ENCODE assay signal across 23 mouse cellular contexts in genomic region chr3:27222052-27222451, GRCm38 (mm10). TPM values are rescaled to one million over a fixed set of nuclear protein-coding genes. Genes with fewer than 3 reads are reported as not detected.
DNase-seq lines count a peak whose midpoint lies in the region; ATAC-seq and TF ChIP-seq lines count a peak whose summit lies in the region.
"Had no signal": no experiment of that assay in that cellular context is flagged by ENCODE, and none has a peak within 500 bp of the region (broad histone marks: within the 10 kb centered on the region; RNA-seq: fewer than 3 reads in every experiment).

No protein-coding gene starts in this region.

- no peak overlapping the region for H3K4me2 ChIP-seq in liver, embryonic 12.5 days
- H3K4me2 ChIP-seq in liver, embryonic 16.5 days (ENCODE audit: low read depth, low read length) = no peak overlapping the region
- peak overlapping the region; percentile 40; the same call in 1 of the 2 replicates for H3K4me2 ChIP-seq in liver, postnatal 0 days (ENCODE audit: low read depth, low read length)
- no peak overlapping the region for H3K4me2 ChIP-seq in liver, embryonic 11.5 days

- ATAC-seq in liver, embryonic 12.5 days = no peak
- ATAC-seq in liver, embryonic 16.5 days (ENCODE audit: low read depth) = peak; percentile 65
- peak; percentile 78 for ATAC-seq in liver, postnatal 0 days
- ATAC-seq in liver, embryonic 11.5 days (replicated peaks; ENCODE audit: low FRiP score) = no peak
- ATAC-seq: activated CD4-positive, CD25-positive, alpha-beta regulatory T cell, adult 4 months; CD4-positive, CD25-positive, alpha-beta regulatory T cell, adult 4 months; Patski had no signal

- H3K27ac ChIP-seq in liver, adult 2 months (replicated peaks; ENCODE audit: insufficient read depth, low read depth, low read length) = peak overlapping the region; percentile 91
- no peak overlapping the region for H3K27ac ChIP-seq in liver, embryonic 12.5 days
- H3K27ac ChIP-seq in liver, embryonic 16.5 days (ENCODE audit: low read length) = peak overlapping the region; percentile 34; the same call in 1 of the 2 replicates
- peak overlapping the region; percentile 69 for H3K27ac ChIP-seq in liver, postnatal 0 days (ENCODE audit: low read depth)
- H3K27ac ChIP-seq in liver, embryonic 11.5 days (ENCODE audit: low read depth, low read length) = no peak overlapping the region
- H3K27ac ChIP-seq in bone marrow, adult 2 months (ENCODE audit: control insufficient read depth, insufficient read depth, low read depth, low read length, poor library complexity) = peak overlapping the region; percentile 36; the same call in 1 of the 2 replicates

- no peaks in the 10 kb centered on the region for H3K27me3 ChIP-seq in liver, adult 2 months (ENCODE audit: control insufficient read depth, insufficient read depth, low read length)
- H3K27me3 ChIP-seq in liver, embryonic 12.5 days (replicated peaks) = no peaks in the 10 kb centered on the region
- no peaks in the 10 kb centered on the region for H3K27me3 ChIP-seq in liver, embryonic 16.5 days (ENCODE audit: control insufficient read depth, insufficient read depth, low read depth, low read length)
- no peaks in the 10 kb centered on the region for H3K27me3 ChIP-seq in liver, postnatal 0 days (ENCODE audit: insufficient read depth, low read length)
- H3K27me3 ChIP-seq in liver, embryonic 11.5 days (replicated peaks; ENCODE audit: control insufficient read depth, insufficient read depth, low read length) = no peaks in the 10 kb centered on the region
- H3K27me3 ChIP-seq: CH12.LX, Patski had no signal

- no peak for TF ChIP-seq EP300 in liver, postnatal 0 days (IDR thresholded peaks at IDR 0.05; ENCODE audit: low read depth)

- H3K79me2 ChIP-seq in liver, adult 2 months (ENCODE audit: control insufficient read depth, insufficient read depth, low read length) = no peaks in the 10 kb centered on the region

- peaks cover 6% of the 10 kb centered on the region; the same call in 1 of the 2 replicates for H3K4me1 ChIP-seq in liver, adult 2 months (ENCODE audit: control insufficient read depth, insufficient read depth, low read length)
- H3K4me1 ChIP-seq in liver, embryonic 12.5 days = no peaks in the 10 kb centered on the region
- H3K4me1 ChIP-seq in liver, embryonic 16.5 days (ENCODE audit: control insufficient read depth, low read depth, low read length) = no peaks in the 10 kb centered on the region
- H3K4me1 ChIP-seq in liver, postnatal 0 days (ENCODE audit: insufficient read depth) = peaks cover 10% of the 10 kb centered on the region
- no peaks in the 10 kb centered on the region for H3K4me1 ChIP-seq in liver, embryonic 11.5 days (replicated peaks; ENCODE audit: control insufficient read depth, insufficient read depth, low read length)
- peaks cover 7% of the 10 kb centered on the region for H3K4me1 ChIP-seq in bone marrow, adult 2 months (ENCODE audit: control insufficient read depth, insufficient read depth, low read length)

- no peak for TF ChIP-seq CTCF in liver, adult 2 months (IDR thresholded peaks at IDR 0.05; ENCODE audit: low read depth, low read length)
- TF ChIP-seq CTCF in liver, postnatal 0 days (IDR thresholded peaks at IDR 0.05; ENCODE audit: low read depth) = no peak
- TF ChIP-seq CTCF in bone marrow, adult 2 months (IDR thresholded peaks at IDR 0.05; ENCODE audit: control insufficient read depth, insufficient read depth, low read length) = no peak

- no peak overlapping the region for H3K4me3 ChIP-seq in liver, adult 2 months (ENCODE audit: insufficient read depth, low read depth, low read length)
- H3K4me3 ChIP-seq in liver, embryonic 12.5 days = no peak overlapping the region
- H3K4me3 ChIP-seq in liver, embryonic 16.5 days (ENCODE audit: low read depth, low read length) = no peak overlapping the region
- no peak overlapping the region for H3K4me3 ChIP-seq in liver, postnatal 0 days (ENCODE audit: low read depth, low read length)
- no peak overlapping the region for H3K4me3 ChIP-seq in liver, embryonic 11.5 days (ENCODE audit: low read depth, low read length)
- H3K4me3 ChIP-seq in bone marrow, adult 2 months (replicated peaks; ENCODE audit: control insufficient read depth, low read depth, low read length) = no peak overlapping the region

- H3K9ac ChIP-seq in liver, adult 2 months (ENCODE audit: low read depth, low read length) = peak overlapping the region; percentile 26
- no peak overlapping the region for H3K9ac ChIP-seq in liver, embryonic 12.5 days
- no peak overlapping the region for H3K9ac ChIP-seq in liver, embryonic 16.5 days (ENCODE audit: low read depth, low read length)
- H3K9ac ChIP-seq in liver, postnatal 0 days (replicated peaks) = no peak overlapping the region
- no peak overlapping the region for H3K9ac ChIP-seq in liver, embryonic 11.5 days (ENCODE audit: low read depth, low read length)

- peak; percentile 97 for DNase-seq in liver, adult 2 months (ENCODE audit: extremely low read depth, low read depth, low spot score)
- DNase-seq in liver = no peak
- DNase-seq in liver, postnatal 0 days = no peak
- no peak for DNase-seq in liver, embryonic 11.5 days (ENCODE audit: low spot score)
- DNase-seq in thymus, postnatal 36 days = no peak
- DNase-seq: adrenal gland, adult 2 months; adrenal gland, adult 8-10 months; adrenal gland, postnatal 10 days; adrenal gland, postnatal 14 days; adrenal gland, postnatal 25 days; adrenal gland, postnatal 36 days; B cell, adult 2 months; cerebellum, adult 11 months; cerebellum, adult 11-12 months; cerebellum, adult 18-20 months had no signal

- H3K36me3 ChIP-seq in liver, adult 2 months (ENCODE audit: control insufficient read depth, insufficient read depth, low read length) = peaks cover 8% of the 10 kb centered on the region; the same call in 1 of the 2 replicates
- H3K36me3 ChIP-seq in liver, embryonic 12.5 days = 0 out of 2 replicates have a peak, but pooled peaks cover 3% of the 10 kb centered on the region
- H3K36me3 ChIP-seq in liver, embryonic 16.5 days (ENCODE audit: control insufficient read depth, insufficient read depth) = peaks cover 4% of the 10 kb centered on the region; the same call in 1 of the 2 replicates
- peaks cover 9% of the 10 kb centered on the region; the same call in 1 of the 2 replicates for H3K36me3 ChIP-seq in liver, postnatal 0 days (replicated peaks; ENCODE audit: insufficient read depth, low read length)
- no peaks in the 10 kb centered on the region for H3K36me3 ChIP-seq in liver, embryonic 11.5 days (ENCODE audit: control insufficient read depth, insufficient read depth, low read length)

- 21% methylated on average over 2 of the region's 2 CpGs for WGBS in liver, adult 2 months
- WGBS in liver, embryonic 12.5 days (ENCODE audit: insufficient replicate concordance) = 77% methylated on average over 2 of the region's 2 CpGs
- 52% methylated on average over 2 of the region's 2 CpGs for WGBS in liver, embryonic 16.5 days (ENCODE audit: insufficient replicate concordance)
- WGBS in liver, postnatal 0 days (ENCODE audit: insufficient replicate concordance) = 45% methylated on average over 2 of the region's 2 CpGs
- 68% methylated on average over 2 of the region's 2 CpGs for WGBS in liver, embryonic 11.5 days
- 35% methylated on average over 2 of the region's 2 CpGs for WGBS in bone marrow, adult 2 months

- TF ChIP-seq POLR2A in liver, adult 2 months (IDR thresholded peaks at IDR 0.05; ENCODE audit: extremely low read depth, insufficient read depth, low read length) = no peak
- TF ChIP-seq POLR2A in bone marrow, adult 2 months (IDR thresholded peaks at IDR 0.05; ENCODE audit: borderline replicate concordance, control insufficient read depth, low read depth, low read length) = no peak

- H3K9me3 ChIP-seq in liver, embryonic 12.5 days (replicated peaks) = no peaks in the 10 kb centered on the region
- H3K9me3 ChIP-seq in liver, embryonic 16.5 days (replicated peaks; ENCODE audit: control insufficient read depth, low read length) = no peaks in the 10 kb centered on the region
- no peaks in the 10 kb centered on the region for H3K9me3 ChIP-seq in liver, postnatal 0 days (ENCODE audit: low read length)
- no peaks in the 10 kb centered on the region for H3K9me3 ChIP-seq in liver, embryonic 11.5 days (ENCODE audit: control insufficient read depth, low read length)
- H3K9me3 ChIP-seq: G1E had no signal

RNA-seq across cellular contexts. Expression of gene Nceh1, which starts 39.3 kb away (rescaled TPM):
- total RNA-seq in liver, adult 2 months (2014; rRNA removed) = 18.2 and 32.5 TPM in 2 replicates
- polyA plus RNA-seq in liver, adult 2 months (2012; rRNA removed) = 7.9 and 8.9 TPM in 2 replicates
- polyA plus RNA-seq in liver, embryonic 12.5 days (2016; fragmentation: Nextera tagmentation; extraction: Ambion mirVana) = 2.8 and 3.4 TPM in 2 replicates
- 6.1 and 7.2 TPM in 2 replicates for polyA plus RNA-seq in liver, embryonic 16.5 days (2015; fragmentation: Nextera tagmentation; extraction: Ambion mirVana)
- 18.2 and 23.9 TPM in 2 replicates for polyA plus RNA-seq in liver, postnatal 0 days (2015; fragmentation: Nextera tagmentation; extraction: Ambion mirVana)
- 4.2 and 5.0 TPM in 2 replicates for polyA plus RNA-seq in liver, embryonic 11.5 days (2014; fragmentation: Nextera tagmentation; extraction: Ambion mirVana)
- 2.1 and 7.1 TPM in 2 replicates for polyA plus RNA-seq in bone marrow, adult 2 months (2011; ENCODE audit: insufficient read depth, insufficient read length, low replicate concordance, missing spikeins)

Comparison
In these comparisons a context has a peak if more than half of its experiments do, and no peak if none do; other contexts are left out.
1. H3K27ac ChIP-seq: peak in liver, adult 2 months (single experiment), liver, embryonic 16.5 days (single experiment), liver, postnatal 0 days (single experiment) and bone marrow, adult 2 months (single experiment); none in liver, embryonic 12.5 days (single experiment) and liver, embryonic 11.5 days (single experiment).
2. ATAC-seq: peak in liver, embryonic 16.5 days (single experiment) and liver, postnatal 0 days (single experiment); none in liver, embryonic 12.5 days (single experiment) and liver, embryonic 11.5 days (single experiment).